Mouse (Mus musculus): ENCODE measurements around the gene Cntnap5a. TPM values are rescaled to one million over a fixed set of nuclear protein-coding genes. Genes with fewer than 3 reads are reported as not detected.

Cntnap5a gene
- total and polyA plus RNA-seq, 3 experiments = not detected

- no peak overlapping the region for H3K27ac ChIP-seq (ENCODE audit: insufficient read depth, low read depth)
- dilution Hi-C loops (cut with MboI; ENCODE audit: extremely low pct_ligation_motif_present, extremely low pct_unique_long_range_greater_than_20kb, low sequenced_read_pairs) (no loop called here), in situ Hi-C loops (cut with MboI; ENCODE audit: low pct_ligation_motif_present, low pct_unique_long_range_greater_than_20kb, low sequenced_read_pairs) (no loop called here)
- H3K4me3 ChIP-seq (replicated peaks in 1 of 3; ENCODE audit: low read depth in 2 of 3, low read length in 2 of 3, poor library complexity in 1 of 3) = no peak overlapping the region
- H3K9ac ChIP-seq (ENCODE audit: insufficient read depth, low read depth) = no peak overlapping the region
- H3K79me2 ChIP-seq (replicated peaks; ENCODE audit: control insufficient read depth, extremely low read depth, insufficient read depth, poor library complexity, severe bottlenecking) = no peaks in the 10 kb centered on the region
- H3K9me3 ChIP-seq (replicated peaks; ENCODE audit: low read length) = peaks cover 20% of the 10 kb centered on the region
- H3K4me2 ChIP-seq (ENCODE audit: insufficient read depth, low read depth, poor library complexity, severe bottlenecking) = no peak overlapping the region
- TF ChIP-seq JUN (IDR thresholded peaks at IDR 0.05; ENCODE audit: insufficient read depth, low read depth, low read length) (no peak), RCOR1 (conservative IDR thresholded peaks at IDR 0.05; ENCODE audit: low read depth, low read length) (no peak), JUND (conservative IDR thresholded peaks at IDR 0.05; ENCODE audit: low read depth, low read length) (no peak), USF2 (conservative IDR thresholded peaks at IDR 0.05; ENCODE audit: low read depth, low read length) (no peak), CHD2 (IDR thresholded peaks at IDR 0.05; ENCODE audit: low read length) (no peak), SMC3 (IDR thresholded peaks at IDR 0.05; ENCODE audit: low read depth, low read length) (no peak), TBP (conservative IDR thresholded peaks at IDR 0.05; ENCODE audit: low read depth, low read length) (no peak), HCFC1 (IDR thresholded peaks at IDR 0.05; ENCODE audit: low read depth, low read length) (no peak), MYC (IDR thresholded peaks at IDR 0.05; ENCODE audit: low read depth, low read length) (no peak), RAD21 (IDR thresholded peaks at IDR 0.05; ENCODE audit: low read depth, low read length) (no peak)
- H3K27me3 ChIP-seq (replicated peaks) = no peaks in the 10 kb centered on the region
- no peaks in the 10 kb centered on the region for H3K4me1 ChIP-seq (ENCODE audit: control insufficient read depth in 1 of 2, insufficient read depth in 2 of 2)
- no peaks in the 10 kb centered on the region for H3K36me3 ChIP-seq (replicated peaks in 1 of 2; ENCODE audit: control insufficient read depth in 1 of 2, insufficient read depth in 1 of 2, low read length in 1 of 2)
- DNase-seq (ENCODE audit: extremely low read depth) = no peak
These were observed 599.4 kb downstream of the Cntnap5a start for GRCm38 (mm10) chr1:116283968-116284367.

GRCm38 (mm10) chr1:116306555-116306954, 622.0 kb downstream of the Cntnap5a start:
- TF ChIP-seq MEF2A (IDR thresholded peaks at IDR 0.05; ENCODE audit: borderline replicate concordance, low read depth, low read length) = no peak
- TF ChIP-seq ELF1 (IDR thresholded peaks at IDR 0.05; ENCODE audit: low read depth, low read length) = no peak
- no peak for TF ChIP-seq HCFC1 (IDR thresholded peaks at IDR 0.05; ENCODE audit: low read depth, low read length)
- no peak for TF ChIP-seq CHD1 (IDR thresholded peaks at IDR 0.05; ENCODE audit: low read depth, low read length)
- TF ChIP-seq UBTF (IDR thresholded peaks at IDR 0.05; ENCODE audit: low read depth, low read length) = no peak
- no peak for TF ChIP-seq PAX5 (IDR thresholded peaks at IDR 0.05; ENCODE audit: low read length)
- no peak for TF ChIP-seq RAD21 (IDR thresholded peaks at IDR 0.05; ENCODE audit: low read depth, low read length)
- no peak for TF ChIP-seq BHLHE40 (IDR thresholded peaks at IDR 0.05; ENCODE audit: low read depth, low read length)
- no peak for TF ChIP-seq EP300 (IDR thresholded peaks at IDR 0.05; ENCODE audit: low read length)
- TF ChIP-seq KAT2A (IDR thresholded peaks at IDR 0.05; ENCODE audit: insufficient replicate concordance, low read length) = no peak
- no peak for TF ChIP-seq USF2 (conservative IDR thresholded peaks at IDR 0.05; ENCODE audit: low read depth, low read length)
- no peak for TF ChIP-seq MXI1 (IDR thresholded peaks at IDR 0.05; ENCODE audit: low read depth, low read length)
- no peak for TF ChIP-seq SIN3A (IDR thresholded peaks at IDR 0.05; ENCODE audit: low read length)
- TF ChIP-seq TCF12 (IDR thresholded peaks at IDR 0.05; ENCODE audit: low read depth, low read length) = no peak
- TF ChIP-seq MAZ (IDR thresholded peaks at IDR 0.05; ENCODE audit: low read depth, low read length) = no peak
- TF ChIP-seq GABPA (IDR thresholded peaks at IDR 0.05; ENCODE audit: insufficient replicate concordance, low read depth, low read length) = no peak
- no peak for TF ChIP-seq MAFK (IDR thresholded peaks at IDR 0.05; ENCODE audit: insufficient replicate concordance, low read length)
- no peak for TF ChIP-seq E2F4 (IDR thresholded peaks at IDR 0.05; ENCODE audit: insufficient replicate concordance, low read depth, low read length)
- no peak for TF ChIP-seq NELFE (IDR thresholded peaks at IDR 0.05; ENCODE audit: low read depth, low read length)
- Histone ChIP-seq H3K27me3 (replicated peaks) (no peaks in the 10 kb centered on the region), H3K4me2 (ENCODE audit: insufficient read depth, low read depth, poor library complexity, severe bottlenecking) (no peak overlapping the region), H3K27ac (ENCODE audit: insufficient read depth, low read depth) (no peak overlapping the region), H3K9me3 (replicated peaks; ENCODE audit: low read length) (peaks cover 31% of the 10 kb centered on the region), H3K4me1 (ENCODE audit: control insufficient read depth in 1 of 2, insufficient read depth in 2 of 2) (no peaks in the 10 kb centered on the region), H3K79me2 (replicated peaks; ENCODE audit: control insufficient read depth, extremely low read depth, insufficient read depth, poor library complexity, severe bottlenecking) (no peaks in the 10 kb centered on the region), H3K9ac (ENCODE audit: insufficient read depth, low read depth) (no peak overlapping the region), H3K4me3 (replicated peaks in 1 of 3; ENCODE audit: low read depth in 2 of 3, low read length in 2 of 3, poor library complexity in 1 of 3) (no peak overlapping the region), H3K36me3 (replicated peaks in 1 of 2; ENCODE audit: control insufficient read depth in 1 of 2, insufficient read depth in 1 of 2, low read length in 1 of 2) (no peaks in the 10 kb centered on the region)
- dilution Hi-C loops (cut with MboI; ENCODE audit: extremely low pct_ligation_motif_present, extremely low pct_unique_long_range_greater_than_20kb, low sequenced_read_pairs) = no loop called here
- in situ Hi-C loops (cut with MboI; ENCODE audit: low pct_ligation_motif_present, low pct_unique_long_range_greater_than_20kb, low sequenced_read_pairs) = no loop called here
- no peak for DNase-seq (ENCODE audit: extremely low read depth)
